Mouse (Mus musculus) liver, embryonic 14.5 days (tissue): ENCODE results near the gene Cd200. TPM values are rescaled to one million over a fixed set of nuclear protein-coding genes. Genes with fewer than 3 reads are reported as not detected.
"Not testable (repeated sequence)": the region's sequence is repeated elsewhere in the genome, so short reads cannot be mapped to it uniquely, and the experiment has no call there.

Experiments
- ATAC-seq: fragments of 200-750 bp; cut with Nextera tagmentation; 2 replicates; pipeline ENCODE4 v1.8.0; 2017; ENCODE audit warnings: moderate number of reproducible peaks, mild to moderate bottlenecking, moderate library complexity; ENCODE audit not compliant: insufficient read depth
- DNase-seq, 3 experiments: peaks; one replicate each; pipeline ENCODE4 v3.0.0-alpha.2; 2012 to 2013; ENCODE audit warnings: low read depth in 3 of 3, low spot score in 3 of 3
- H3K27ac ChIP-seq: fragments of 300-500 bp; sonication (generic); 2 replicates; pipeline ENCODE4 v1.5.1; 2014; ENCODE audit warnings: moderate library complexity, mild to moderate bottlenecking, control low read depth, inconsistent platforms
- H3K27me3 ChIP-seq: fragments of 300-500 bp; sonication (generic); 2 replicates; pipeline ENCODE4 v1.6.1; 2014; ENCODE audit warnings: mild to moderate bottlenecking, low read length, moderate library complexity; ENCODE audit not compliant: control insufficient read depth, insufficient read depth
- H3K36me3 ChIP-seq: fragments of 300-500 bp; sonication (generic); replicated peaks from 2 replicates; pipeline ENCODE4 v1.6.1; 2014; ENCODE audit warnings: low read depth; ENCODE audit not compliant: control insufficient read depth, insufficient read depth
- H3K4me1 ChIP-seq, 2 experiments: fragments of 200-500 bp in 1 of 2; fragments of 300-500 bp in 1 of 2; sonication (generic) in 1 of 2; replicated peaks; 2 replicates each; pipeline ENCODE4 v1.6.1; 2012 to 2014; ENCODE audit warnings: antibody characterized with exemption in 1 of 2, inconsistent platforms in 1 of 2, low read length in 1 of 2; ENCODE audit not compliant: control insufficient read depth in 2 of 2, insufficient read depth in 2 of 2
- H3K4me2 ChIP-seq: fragments of 300-500 bp; sonication (generic); 2 replicates; pipeline ENCODE4 v1.6.1; 2014; ENCODE audit warnings: low read depth, mild to moderate bottlenecking, control low read depth, moderate library complexity
- H3K4me3 ChIP-seq, 2 experiments: fragments of 200-500 bp in 1 of 2; fragments of 300-500 bp in 1 of 2; sonication (generic) in 1 of 2; 2 replicates each; pipeline ENCODE4 v1.5.1; 2012 to 2014; ENCODE audit warnings: low read depth in 2 of 2, low read length in 2 of 2, mild to moderate bottlenecking in 2 of 2, control low read depth in 1 of 2, inconsistent platforms in 1 of 2, moderate library complexity in 1 of 2; ENCODE audit not compliant: insufficient read depth in 1 of 2
- H3K9ac ChIP-seq: fragments of 300-500 bp; sonication (generic); replicated peaks from 2 replicates; pipeline ENCODE4 v1.6.1; 2014; ENCODE audit warnings: mild to moderate bottlenecking, control low read depth, moderate library complexity
- H3K9me3 ChIP-seq: fragments of 300-500 bp; sonication (generic); 2 replicates; pipeline ENCODE4 v1.6.1; 2016; ENCODE audit warnings: low read length, mixed read lengths; ENCODE audit not compliant: control insufficient read depth
- CTCF ChIP-seq: IDR thresholded peaks from 2 replicates; pipeline ENCODE4 v1.5.1; 2016; ENCODE audit warnings: antibody characterized with exemption, low read depth, control low read depth
- EP300 ChIP-seq: IDR thresholded peaks from 2 replicates; pipeline ENCODE4 v1.6.1; 2016; ENCODE audit warnings: antibody characterized with exemption, low read depth
- WGBS: fragments of 180-500 bp; shearing (Covaris S2); extraction: QIAGEN DNeasy Blood & Tissue Kit; methylation state at CpG from one replicate; pipeline ENCODE4 v1.1.7; 2014; ENCODE audit not compliant: insufficient replicate concordance; 5-methylcytosine and 5-hydroxymethylcytosine counted together
- polyA plus RNA-seq, 2 experiments: library from polyadenylated mRNA; depleted of rRNA in 1 of 2; stranded (reverse) in 1 of 2; unstranded in 1 of 2; fragments of >200 nt; fragmentation: Nextera tagmentation in 1 of 2; extraction: Ambion mirVana in 1 of 2; gene quantifications; 2 replicates each; pipeline versions ENCODE4 v1.2.1 to v1.2.3; 2012 to 2014

Gene Cd200
- polyA plus RNA-seq, 2 experiments: 0.39 to 0.42 TPM

- no peaks in the 10 kb centered on the region for H3K27me3 ChIP-seq
- 66% methylated on average over 1 of the region's 1 CpGs for WGBS
- H3K36me3 ChIP-seq: no peaks in the 10 kb centered on the region
- no peak for DNase-seq
- H3K9ac ChIP-seq: no peak overlapping the region
- H3K4me3 ChIP-seq: no peak overlapping the region
- H3K9me3 ChIP-seq: no peaks in the 10 kb centered on the region
- no peak for TF ChIP-seq EP300
- TF ChIP-seq CTCF: no peak
- no peaks in the 10 kb centered on the region for H3K4me1 ChIP-seq
- no peak overlapping the region for H3K27ac ChIP-seq
- no peak for ATAC-seq
- H3K4me2 ChIP-seq: no peak overlapping the region
These were observed 51.7 kb downstream of the Cd200 start for GRCm38 (mm10) chr16:45357134-45357533.

GRCm38 (mm10) chr16:45352875-45353274 is 56.0 kb downstream of the Cd200 start:
- Histone ChIP-seq H3K36me3 (no peaks in the 10 kb centered on the region), H3K4me3 (no peak overlapping the region), H3K4me2 (no peak overlapping the region), H3K27me3 (no peaks in the 10 kb centered on the region), H3K9ac (no peak overlapping the region), H3K4me1 (no peaks in the 10 kb centered on the region), H3K27ac (no peak overlapping the region), H3K9me3 (no peaks in the 10 kb centered on the region)
- no peak for TF ChIP-seq EP300
- TF ChIP-seq CTCF: no peak
- ATAC-seq (peak; percentile 43; the same call in 1 of the 2 replicates), DNase-seq (peak in 1 of 3 experiments; percentile 28)

- H3K9me3 ChIP-seq: no peaks in the 10 kb centered on the region
- H3K4me3 ChIP-seq: no peak overlapping the region
- H3K4me2 ChIP-seq: no peak overlapping the region
- DNase-seq (no peak), ATAC-seq (no peak)
- no peaks in the 10 kb centered on the region for H3K4me1 ChIP-seq
- TF ChIP-seq EP300: no peak
- no peak for TF ChIP-seq CTCF
- 47% methylated on average over 4 of the region's 4 CpGs for WGBS
- no peak overlapping the region for H3K27ac ChIP-seq
- no peaks in the 10 kb centered on the region for H3K36me3 ChIP-seq
- no peak overlapping the region for H3K9ac ChIP-seq
- no peaks in the 10 kb centered on the region for H3K27me3 ChIP-seq
These were observed 58.1 kb downstream of the Cd200 start for GRCm38 (mm10) chr16:45350767-45351166.

- H3K9me3 ChIP-seq: no peaks in the 10 kb centered on the region
- no peak overlapping the region for H3K4me2 ChIP-seq
- no peak overlapping the region for H3K9ac ChIP-seq
- ATAC-seq (no peak), DNase-seq (no peak)
- TF ChIP-seq CTCF (no peak), EP300 (no peak)
- H3K27me3 ChIP-seq: no peaks in the 10 kb centered on the region
- 49% methylated on average over 3 of the region's 3 CpGs for WGBS
- no peaks in the 10 kb centered on the region for H3K4me1 ChIP-seq
- H3K27ac ChIP-seq: no peak overlapping the region
- no peak overlapping the region for H3K4me3 ChIP-seq
- no peaks in the 10 kb centered on the region for H3K36me3 ChIP-seq
These were observed 59.1 kb downstream of the Cd200 start for GRCm38 (mm10) chr16:45349523-45350298.

GRCm38 (mm10) chr16:45348238-45348637 is 60.6 kb downstream of the Cd200 start:
- not testable (repeated sequence) for H3K36me3 ChIP-seq, H3K9ac ChIP-seq, H3K9me3 ChIP-seq, ATAC-seq, H3K4me3 ChIP-seq, H3K27me3 ChIP-seq, H3K4me2 ChIP-seq, DNase-seq, H3K4me1 ChIP-seq, H3K27ac ChIP-seq
- 80% methylated on average over 5 of the region's 9 CpGs for WGBS
